Mouse (Mus musculus) liver, adult 2 months (tissue): Measurements from ENCODE around the gene Cep170b. TPM values are rescaled to one million over a fixed set of nuclear protein-coding genes. Genes with fewer than 3 reads are reported as not detected.

Experiments
- DNase-seq: peaks from one replicate; pipeline ENCODE4 v3.0.0-alpha.2; 2011; ENCODE audit warnings: low read depth, low spot score; ENCODE audit errors: extremely low read depth
- H3K27ac ChIP-seq: fragments of 200-500 bp; replicated peaks from 2 replicates; pipeline ENCODE4 v1.5.1; 2012; ENCODE audit warnings: low read depth, mild to moderate bottlenecking, control low read depth, inconsistent platforms, low read length; ENCODE audit not compliant: insufficient read depth
- H3K27me3 ChIP-seq: fragments of 200-500 bp; 2 replicates; pipeline ENCODE4 v1.6.1; 2012; ENCODE audit warnings: mild to moderate bottlenecking, moderate library complexity, low read length, inconsistent platforms; ENCODE audit not compliant: control insufficient read depth, insufficient read depth
- H3K36me3 ChIP-seq: fragments of 200-500 bp; 2 replicates; pipeline ENCODE4 v1.6.1; 2012; ENCODE audit warnings: low read length, inconsistent platforms; ENCODE audit not compliant: control insufficient read depth, insufficient read depth
- H3K4me1 ChIP-seq: fragments of 200-500 bp; 2 replicates; pipeline ENCODE4 v1.6.1; 2011; ENCODE audit warnings: low read length; ENCODE audit not compliant: control insufficient read depth, insufficient read depth
- H3K4me3 ChIP-seq: fragments of 200-500 bp; 2 replicates; pipeline ENCODE4 v1.5.1; 2011; ENCODE audit warnings: low read depth, mild to moderate bottlenecking, control low read depth, low read length, moderate library complexity; ENCODE audit not compliant: insufficient read depth
- H3K79me2 ChIP-seq: fragments of 200-500 bp; 2 replicates; pipeline ENCODE4 v1.6.1; 2012; ENCODE audit warnings: inconsistent platforms, mild to moderate bottlenecking, low read length, moderate library complexity; ENCODE audit not compliant: control insufficient read depth, insufficient read depth
- H3K9ac ChIP-seq: fragments of 200-500 bp; 2 replicates; pipeline ENCODE4 v1.6.1; 2012; ENCODE audit warnings: low read depth, mild to moderate bottlenecking, control low read depth, inconsistent platforms, low read length
- CTCF ChIP-seq: fragments of 200-500 bp; IDR thresholded peaks from 2 replicates; pipeline ENCODE4 v1.5.1; 2011; ENCODE audit warnings: low read depth, low read length, control low read depth
- POLR2A ChIP-seq: fragments of 200-500 bp; IDR thresholded peaks from 2 replicates; pipeline ENCODE4 v1.6.1; 2011; ENCODE audit warnings: low read length, control low read depth; ENCODE audit not compliant: insufficient read depth; ENCODE audit errors: extremely low read depth
- WGBS: fragments of 180-500 bp; shearing (Covaris S2); methylation state at CpG from one replicate; pipeline ENCODE4 v1.1.7; 2018; 5-methylcytosine and 5-hydroxymethylcytosine counted together
- polyA plus RNA-seq: library from polyadenylated mRNA; depleted of rRNA; stranded (reverse); fragments of >200 nt; gene quantifications from 2 replicates; pipeline ENCODE4 v1.2.3, GENCODE M21; 2012
- total RNA-seq: library from RNA; depleted of rRNA; stranded (reverse); fragments of >200 nt; gene quantifications from 2 replicates; pipeline ENCODE4 v1.2.3, GENCODE M21; 2014

Gene Cep170b
- total and polyA plus RNA-seq, 2 experiments, result 7.9 to 29.7 TPM

GRCm38 (mm10) chr12:112764991-112765390 lies 44.7 kb downstream of the Cep170b start:
- H3K27ac ChIP-seq, result no peak overlapping the region
- no peaks in the 10 kb centered on the region for H3K36me3 ChIP-seq
- DNase-seq, result no peak
- H3K4me1 ChIP-seq, result no peaks in the 10 kb centered on the region
- no peaks in the 10 kb centered on the region for H3K79me2 ChIP-seq
- no peaks in the 10 kb centered on the region for H3K27me3 ChIP-seq
- no peak for TF ChIP-seq CTCF
- no peak for TF ChIP-seq POLR2A
- H3K4me3 ChIP-seq, result no peak overlapping the region
- no peak overlapping the region for H3K9ac ChIP-seq
- WGBS, result 93% methylated on average over 7 of the region's 7 CpGs

GRCm38 (mm10) chr12:112766586-112766985 lies 46.3 kb downstream of the Cep170b start:
- Histone ChIP-seq H3K9ac (no peak overlapping the region), H3K4me3 (no peak overlapping the region), H3K27ac (no peak overlapping the region), H3K4me1 (no peaks in the 10 kb centered on the region), H3K36me3 (no peaks in the 10 kb centered on the region), H3K27me3 (no peaks in the 10 kb centered on the region), H3K79me2 (no peaks in the 10 kb centered on the region)
- no peak for TF ChIP-seq CTCF
- TF ChIP-seq POLR2A, result no peak
- DNase-seq, result no peak
- 93% methylated on average over 7 of the region's 7 CpGs for WGBS

GRCm38 (mm10) chr12:112767036-112767890 lies 47.0 kb downstream of the Cep170b start:
- Histone ChIP-seq H3K79me2 (no peaks in the 10 kb centered on the region), H3K27me3 (no peaks in the 10 kb centered on the region), H3K27ac (no peak overlapping the region), H3K36me3 (no peaks in the 10 kb centered on the region), H3K9ac (no peak overlapping the region), H3K4me3 (no peak overlapping the region), H3K4me1 (no peaks in the 10 kb centered on the region)
- DNase-seq, result no peak
- 92% methylated on average over 16 of the region's 16 CpGs for WGBS
- no peak for TF ChIP-seq CTCF
- TF ChIP-seq POLR2A, result no peak

- Histone ChIP-seq H3K27ac (no peak overlapping the region), H3K4me3 (no peak overlapping the region), H3K36me3 (no peaks in the 10 kb centered on the region), H3K79me2 (no peaks in the 10 kb centered on the region), H3K27me3 (no peaks in the 10 kb centered on the region), H3K4me1 (no peaks in the 10 kb centered on the region), H3K9ac (no peak overlapping the region)
- no peak for DNase-seq
- TF ChIP-seq CTCF (no peak), POLR2A (no peak)
- 88% methylated on average over 8 of the region's 8 CpGs for WGBS
Measured at GRCm38 (mm10) chr12:112768166-112768565, 47.9 kb downstream of the Cep170b start.

GRCm38 (mm10) chr12:112769031-112769430 lies 48.8 kb downstream of the Cep170b start:
- Histone ChIP-seq H3K27me3 (no peaks in the 10 kb centered on the region), H3K27ac (no peak overlapping the region), H3K9ac (no peak overlapping the region), H3K4me3 (no peak overlapping the region), H3K36me3 (no peaks in the 10 kb centered on the region), H3K79me2 (no peaks in the 10 kb centered on the region), H3K4me1 (no peaks in the 10 kb centered on the region)
- DNase-seq, result no peak
- no peak for TF ChIP-seq CTCF
- TF ChIP-seq POLR2A, result no peak
- WGBS, result 84% methylated on average over 6 of the region's 6 CpGs

GRCm38 (mm10) chr12:112769751-112770150 lies 49.5 kb downstream of the Cep170b start:
- WGBS, result 85% methylated on average over 2 of the region's 2 CpGs

More at GRCm38 (mm10) chr12:112769751-112770150, 49.5 kb downstream of the Cep170b start:
- no peaks in the 10 kb centered on the region for H3K36me3 ChIP-seq
- no peak overlapping the region for H3K27ac ChIP-seq
- DNase-seq, result no peak
- TF ChIP-seq POLR2A, result no peak
- TF ChIP-seq CTCF, result no peak
- no peaks in the 10 kb centered on the region for H3K27me3 ChIP-seq
- no peaks in the 10 kb centered on the region for H3K4me1 ChIP-seq
- H3K9ac ChIP-seq, result no peak overlapping the region
- no peak overlapping the region for H3K4me3 ChIP-seq
- no peaks in the 10 kb centered on the region for H3K79me2 ChIP-seq
